Mouse (Mus musculus): ENCODE data around the gene Sdad1. TPM values are rescaled to one million over a fixed set of nuclear protein-coding genes. Genes with fewer than 3 reads are reported as not detected.

Sdad1 gene
- total RNA-seq, 2 experiments from 2014 or later: 21.2 to 21.8 TPM

DNA sequence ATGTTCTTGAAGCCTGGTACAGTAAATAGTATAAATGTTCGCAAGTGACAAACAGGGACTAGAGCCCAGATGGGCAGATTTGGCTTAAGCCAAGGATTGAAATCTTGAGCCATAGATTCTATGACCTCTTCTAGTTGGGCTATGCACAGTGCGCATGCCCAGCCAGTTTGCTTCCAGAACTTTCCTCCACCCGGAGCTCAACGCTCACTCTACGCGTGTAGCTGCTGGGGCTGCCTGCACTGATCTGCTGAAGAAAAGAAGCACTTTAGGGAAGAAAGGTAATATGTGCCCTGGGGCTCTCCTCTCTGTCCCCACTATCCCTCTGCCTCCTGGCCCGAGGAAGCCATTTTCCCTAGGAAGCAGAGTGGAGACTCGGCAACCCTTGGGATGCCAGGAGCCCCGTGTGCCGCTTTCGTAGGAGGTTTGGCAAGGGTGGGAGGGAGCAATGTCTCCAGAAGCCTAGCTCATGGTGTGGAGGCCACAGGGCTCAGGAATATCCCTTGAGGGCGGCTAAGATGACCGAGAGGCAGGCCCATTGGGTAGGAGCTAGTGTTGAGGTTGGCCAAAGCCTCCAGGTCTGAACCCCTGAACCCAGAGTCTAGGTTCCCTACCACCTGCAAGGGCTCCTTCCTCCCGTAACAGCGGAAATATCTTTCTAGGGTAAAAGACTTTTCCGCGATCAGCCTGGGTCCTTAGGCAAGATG, 21.5 kb upstream of the Sdad1 start, which contains the start of gene Art3:
Gene Art3, plus strand, starts transcription at position 193 of the 704 bp plus-strand sequence.
- no peak for TF ChIP-seq CTCF (IDR thresholded peaks at IDR 0.05)
- intact Hi-C loops (cut with DNase I): no loop called here
- no peak for DNase-seq (ENCODE audit: extremely low spot score in 1 of 2, low spot score in 2 of 2)
- Histone ChIP-seq H3K27ac (no peak within 1 kb of the TSS; the same call in 1 of the 2 replicates), H3K4me3 (peak within 1 kb of the TSS; percentile 32)

DNA sequence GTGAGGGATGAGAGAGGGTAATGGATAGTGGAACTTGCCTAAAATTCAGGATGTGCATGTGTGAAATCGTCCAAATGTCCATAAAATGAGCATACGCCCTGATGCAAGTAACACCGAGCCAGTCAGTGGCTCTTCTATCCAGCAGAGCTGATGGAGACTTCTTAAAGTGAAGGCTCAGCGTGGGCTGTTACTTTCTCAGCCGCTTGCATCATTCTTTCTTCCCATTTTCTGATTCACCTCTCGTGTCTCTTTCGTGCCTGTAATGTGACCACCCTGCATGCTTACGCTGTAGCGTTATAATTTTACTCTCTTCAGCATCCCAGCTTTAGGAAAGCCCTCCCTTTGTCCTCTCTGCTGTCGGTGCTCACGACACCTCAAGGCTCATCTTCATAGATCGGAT, 20.8 kb upstream of the Sdad1 start:
- DNase-seq (ENCODE audit: extremely low spot score in 1 of 2, low spot score in 2 of 2): no peak
- no peak for TF ChIP-seq CTCF (IDR thresholded peaks at IDR 0.05)
- Histone ChIP-seq H3K27ac (no peak overlapping the region), H3K4me3 (no peak overlapping the region)
- intact Hi-C loops (cut with DNase I): no loop called here

DNA sequence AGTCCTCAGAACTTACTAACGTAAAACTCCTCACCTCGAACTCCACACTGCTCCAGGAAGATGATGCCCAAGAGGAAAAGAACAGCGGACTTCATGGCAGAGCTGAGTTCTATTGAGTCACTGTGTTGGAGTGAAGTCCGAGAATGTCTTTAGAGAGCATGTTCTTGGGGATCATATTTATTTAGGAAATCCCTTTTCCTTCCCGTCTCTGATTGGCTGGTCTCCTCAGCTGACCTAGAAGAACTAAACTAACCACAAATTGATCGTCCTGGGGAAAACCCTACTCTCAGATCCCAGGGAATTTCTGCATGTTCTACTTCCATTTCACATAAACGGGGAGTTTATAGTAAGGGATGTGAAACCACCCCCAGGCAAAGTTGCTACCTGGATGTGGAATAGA, 17.6 kb upstream of the Sdad1 start, which contains the start of gene Cxcl9:
Gene Cxcl9, minus strand, starts transcription at position 151 of the 400 bp plus-strand sequence.
- Histone ChIP-seq H3K4me3 (no peak within 1 kb of the TSS), H3K27ac (no peak within 1 kb of the TSS)
- no peak for TF ChIP-seq CTCF (IDR thresholded peaks at IDR 0.05)
- DNase-seq (ENCODE audit: extremely low spot score in 1 of 2, low spot score in 2 of 2): no peak
- intact Hi-C loops (cut with DNase I): no loop called here

DNA sequence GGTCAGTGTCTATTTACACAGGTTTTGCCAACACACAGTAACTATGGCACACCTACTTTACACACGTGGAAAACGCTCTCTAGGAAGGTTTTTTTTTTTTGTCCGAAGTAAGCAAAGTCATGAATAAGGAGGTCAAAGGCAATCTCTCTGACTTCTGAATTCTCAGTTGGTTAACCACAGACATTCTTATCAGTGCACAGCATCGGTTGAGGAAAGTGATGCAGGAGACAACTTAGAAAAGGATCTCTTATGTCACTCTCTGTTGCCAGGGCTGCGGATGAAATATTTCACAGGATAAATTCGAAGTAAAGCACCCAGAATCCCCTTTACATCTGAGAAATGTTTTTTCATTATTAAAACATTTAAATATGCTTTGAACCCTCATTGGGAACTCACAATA, 17.1 kb upstream of the Sdad1 start:
- no peak overlapping the region for H3K27ac ChIP-seq

DNA sequence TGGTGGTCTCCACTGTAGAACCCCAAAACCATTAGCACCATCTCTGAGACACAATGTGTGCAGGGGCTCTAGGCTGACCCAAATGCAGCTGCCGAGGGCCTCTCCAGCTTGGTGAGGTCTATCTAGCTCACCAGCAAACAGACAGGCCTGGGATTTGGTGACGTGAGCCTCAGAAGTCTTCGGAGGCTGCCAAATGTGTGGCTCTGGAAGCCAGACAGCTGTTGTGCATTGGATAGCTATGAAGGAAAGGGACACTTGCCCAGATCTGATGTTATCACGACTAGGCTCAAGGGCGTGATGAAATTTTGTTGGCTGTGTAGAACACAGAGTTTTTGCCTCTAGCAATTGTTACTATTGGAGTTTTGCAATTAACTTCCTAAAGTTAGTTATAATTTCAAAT, 13.0 kb upstream of the Sdad1 start:
- DNase-seq (ENCODE audit: extremely low spot score in 1 of 2, low spot score in 2 of 2): no peak
- intact Hi-C loops (cut with DNase I): no loop called here
- no peak overlapping the region for H3K27ac ChIP-seq
- TF ChIP-seq CTCF (IDR thresholded peaks at IDR 0.05): no peak
- no peak overlapping the region for H3K4me3 ChIP-seq

More for the DNA sequence above, 17.1 kb upstream of the Sdad1 start:
- H3K4me3 ChIP-seq: no peak overlapping the region
- no peak for TF ChIP-seq CTCF (IDR thresholded peaks at IDR 0.05)
- intact Hi-C loops (cut with DNase I): no loop called here
- no peak for DNase-seq (ENCODE audit: extremely low spot score in 1 of 2, low spot score in 2 of 2)

DNA sequence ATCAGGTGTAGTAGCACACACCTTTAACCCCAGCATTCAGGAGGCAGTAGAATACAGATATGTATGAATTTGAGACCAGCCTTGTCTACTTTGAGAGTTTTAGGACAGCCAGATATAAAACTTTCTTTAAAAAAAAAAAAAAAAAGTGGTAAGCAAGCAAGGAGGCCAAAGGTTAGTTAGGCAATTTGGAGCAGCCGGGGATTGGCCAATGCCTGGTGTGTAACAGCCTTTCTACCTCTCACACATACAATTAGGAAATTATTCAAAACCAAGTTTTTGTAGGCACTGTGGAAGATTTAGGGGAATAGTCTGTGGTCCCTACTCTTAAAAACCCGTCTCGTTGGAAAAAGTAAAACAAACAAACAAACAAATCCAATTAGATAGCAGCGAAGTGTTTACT, 12.3 kb upstream of the Sdad1 start:
- intact Hi-C loops (cut with DNase I): no loop called here
- no peak overlapping the region for H3K27ac ChIP-seq
- no peak for TF ChIP-seq CTCF (IDR thresholded peaks at IDR 0.05)
- no peak overlapping the region for H3K4me3 ChIP-seq
- DNase-seq (ENCODE audit: extremely low spot score in 1 of 2, low spot score in 2 of 2): no peak

DNA sequence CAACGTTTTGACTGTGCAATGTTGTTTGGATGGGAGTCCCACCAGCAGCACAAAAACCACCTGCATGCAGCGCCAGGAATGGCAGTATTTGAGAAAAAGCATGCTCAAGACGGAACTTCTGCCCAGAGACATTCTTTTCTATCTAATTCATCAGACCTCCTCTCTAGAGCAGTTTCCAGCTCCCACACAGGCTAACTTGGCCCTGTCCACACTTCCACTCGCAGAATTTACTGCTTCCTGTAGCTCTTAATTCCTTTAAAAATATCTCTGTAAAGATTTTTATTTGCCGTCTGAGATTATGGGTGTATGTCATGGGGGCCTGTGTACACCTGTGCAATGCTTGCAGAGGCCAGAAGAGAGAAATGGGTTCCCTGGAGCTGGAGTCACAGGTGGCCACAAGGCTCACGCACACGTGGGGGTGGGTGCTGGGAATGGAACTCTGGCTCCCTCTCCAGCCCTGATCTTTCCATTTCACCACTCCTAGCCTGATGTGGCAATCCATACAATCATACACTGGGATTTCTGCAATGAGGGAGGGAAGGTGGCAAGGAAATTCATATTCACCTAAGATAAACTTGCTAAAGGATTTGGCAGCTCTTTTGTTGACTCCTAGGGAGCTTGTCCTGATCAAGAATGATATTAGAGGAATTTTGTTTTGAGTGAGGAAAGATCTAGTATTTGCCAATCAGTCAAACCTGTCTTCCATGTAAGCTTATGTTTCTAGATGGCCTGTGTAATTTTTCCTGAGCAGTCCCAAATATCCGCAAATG, 11.5 kb upstream of the Sdad1 start:
- DNase-seq (ENCODE audit: extremely low spot score in 1 of 2, low spot score in 2 of 2): no peak
- intact Hi-C loops (cut with DNase I): no loop called here
- no peak for TF ChIP-seq CTCF (IDR thresholded peaks at IDR 0.05)
- no peak overlapping the region for H3K27ac ChIP-seq
- H3K4me3 ChIP-seq: no peak overlapping the region

DNA sequence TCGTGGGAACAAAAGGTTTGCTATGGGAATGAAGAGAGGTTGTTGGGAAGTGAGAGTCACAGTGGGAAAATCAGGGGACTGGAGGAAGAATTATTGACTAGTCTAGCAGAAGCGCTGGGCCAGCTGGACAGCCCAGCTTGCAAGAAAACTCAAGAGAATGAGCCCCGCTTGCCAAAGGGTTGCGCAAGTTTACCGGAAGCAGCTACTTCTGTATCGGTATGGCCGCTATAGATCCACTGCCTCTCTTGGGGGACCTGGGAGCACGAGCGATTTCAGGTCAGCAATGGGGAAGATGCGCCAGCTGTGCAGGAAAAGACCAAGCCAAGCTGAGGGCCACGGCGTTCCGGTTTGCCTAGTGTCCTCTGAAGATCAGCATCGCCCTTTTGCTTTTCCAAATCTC, 8.3 kb upstream of the Sdad1 start:
- DNase-seq (ENCODE audit: extremely low spot score in 1 of 2, low spot score in 2 of 2): no peak
- intact Hi-C loops (cut with DNase I): no loop called here
- TF ChIP-seq CTCF (IDR thresholded peaks at IDR 0.05): no peak
- Histone ChIP-seq H3K27ac (no peak overlapping the region), H3K4me3 (no peak overlapping the region)

DNA sequence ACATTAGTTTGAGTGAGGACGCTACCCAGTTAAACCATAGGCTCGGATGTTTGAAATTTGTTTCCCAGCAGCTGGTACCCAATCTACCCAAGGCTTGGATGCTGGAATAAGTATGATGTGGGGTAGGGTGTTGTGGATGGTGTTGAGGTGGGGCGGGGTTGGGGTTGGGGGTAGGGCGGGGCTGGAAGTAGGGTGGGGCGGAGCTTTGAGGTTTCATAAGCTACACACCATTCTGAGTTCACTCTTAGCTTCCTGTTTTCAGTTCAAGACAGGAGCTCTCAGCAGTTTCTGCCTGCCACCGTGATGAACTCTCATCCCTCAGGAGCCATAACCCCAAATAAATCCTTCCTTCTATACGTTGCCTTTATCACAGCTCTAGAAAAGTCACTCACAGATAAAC, 7.8 kb upstream of the Sdad1 start:
- Histone ChIP-seq H3K27ac (no peak overlapping the region), H3K4me3 (no peak overlapping the region)
- intact Hi-C loops (cut with DNase I): no loop called here
- TF ChIP-seq CTCF (IDR thresholded peaks at IDR 0.05): no peak
- DNase-seq (ENCODE audit: extremely low spot score in 1 of 2, low spot score in 2 of 2): no peak

DNA sequence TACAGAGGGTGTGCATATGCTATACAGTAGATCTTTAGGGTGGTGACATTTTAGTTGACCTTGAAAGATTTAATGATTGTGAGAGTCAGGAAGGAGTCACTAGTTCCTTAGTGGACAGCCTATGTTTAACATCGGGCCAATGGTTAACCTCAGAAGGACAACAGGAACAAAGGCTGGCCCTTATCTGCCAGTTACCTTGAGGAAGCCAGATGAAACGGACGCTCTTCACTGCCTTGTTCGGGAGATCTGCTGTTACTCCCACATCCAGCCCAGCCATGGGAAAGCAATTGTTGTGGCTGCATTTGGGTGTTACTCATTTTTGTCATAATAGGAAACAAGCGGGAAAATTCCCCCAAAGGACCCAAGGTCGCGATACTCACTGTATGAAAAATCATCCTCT, 3.5 kb upstream of the Sdad1 start:
- DNase-seq (ENCODE audit: extremely low spot score in 1 of 2, low spot score in 2 of 2): no peak
- H3K4me3 ChIP-seq: no peak overlapping the region
- H3K27ac ChIP-seq: no peak overlapping the region
- TF ChIP-seq CTCF (IDR thresholded peaks at IDR 0.05): no peak
- intact Hi-C loops (cut with DNase I): no loop called here

DNA sequence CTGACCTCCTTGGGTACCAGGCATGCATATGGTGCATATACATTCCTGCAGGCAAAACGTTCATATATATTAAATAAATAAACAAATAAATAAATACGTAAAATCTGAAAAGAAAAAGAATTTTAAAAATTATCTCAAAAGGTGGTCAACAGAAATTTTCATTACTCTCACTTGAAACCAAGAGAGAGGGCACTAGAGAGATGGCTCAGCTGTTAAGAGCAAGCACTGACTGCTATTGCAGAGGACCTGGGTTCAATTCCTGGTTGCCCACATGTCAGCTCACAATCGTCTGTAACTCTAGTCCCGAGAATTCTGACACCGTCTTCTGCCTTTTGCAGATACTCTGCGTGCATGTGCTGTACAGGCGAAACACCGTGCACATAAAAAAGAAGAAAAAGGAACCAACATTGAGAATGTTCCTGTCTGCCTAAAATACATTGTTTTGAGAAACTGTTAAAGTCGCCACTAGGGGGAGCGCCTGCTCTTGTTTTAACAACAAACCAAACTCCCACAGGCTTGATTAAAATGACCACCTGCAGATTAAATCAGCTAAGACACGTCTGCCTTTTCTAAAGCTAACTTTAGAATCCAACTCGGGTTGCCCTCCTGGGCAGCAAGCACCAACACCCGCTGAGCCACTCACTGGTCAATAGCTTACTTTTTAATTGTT, 1.9 kb upstream of the Sdad1 start:
- no peak overlapping the region for H3K4me3 ChIP-seq
- intact Hi-C loops (cut with DNase I): loop anchor here (1.0 kb wide), 1 partner anchor 69 kb away; no protein-coding TSS in a partner anchor
- DNase-seq (ENCODE audit: extremely low spot score in 1 of 2, low spot score in 2 of 2): peak; percentile 82 to 84
- H3K27ac ChIP-seq: no peak overlapping the region
- TF ChIP-seq CTCF (IDR thresholded peaks at IDR 0.05): peak; percentile 87

DNA sequence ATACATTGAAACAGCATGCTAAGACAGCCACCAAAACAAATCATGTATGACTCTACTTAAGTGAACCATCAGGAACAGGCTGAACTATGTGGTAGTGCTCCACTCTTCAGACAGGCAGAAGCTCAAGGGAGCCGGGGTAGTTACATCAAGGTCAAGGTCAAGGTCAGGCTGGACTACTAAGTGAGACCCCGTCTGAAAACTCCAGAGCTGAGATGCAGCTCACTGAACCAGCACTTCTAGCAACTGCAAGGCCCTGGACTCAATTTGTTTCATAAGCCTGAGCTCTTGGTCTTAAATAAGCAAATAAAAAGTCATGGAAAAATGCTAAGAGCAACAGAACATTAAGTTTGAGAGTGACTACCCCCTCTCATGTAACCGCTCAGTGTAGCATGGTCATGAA, 6.0 kb downstream of the Sdad1 start:
- H3K4me3 ChIP-seq: no peak overlapping the region
- intact Hi-C loops (cut with DNase I): loop anchor here (10.0 kb wide), 1 partner anchor 239 kb away; no protein-coding TSS in a partner anchor
- H3K27ac ChIP-seq: no peak overlapping the region
- no peak for DNase-seq (ENCODE audit: extremely low spot score in 1 of 2, low spot score in 2 of 2)
- TF ChIP-seq CTCF (IDR thresholded peaks at IDR 0.05): no peak
